Mouse (Mus musculus) kidney, adult 2 months (tissue): ENCODE measurements at regions not wholly inside any gene's neighbourhood (a gene's known extent, or its start where the extent isn't known, plus 50 kb on each side); places are given as distances from the start of the nearest gene placed in this dataset.

Source experiments
- DNase-seq: peaks from one replicate; pipeline ENCODE4 v3.0.0; 2021
- H3K27ac ChIP-seq: fragments of 200-500 bp; 2 replicates; pipeline ENCODE4 v1.5.1; 2012; ENCODE audit warnings: low read depth, low read length, control low read depth, inconsistent platforms; ENCODE audit not compliant: insufficient read depth
- H3K27me3 ChIP-seq: fragments of 200-500 bp; replicated peaks from 2 replicates; pipeline ENCODE4 v1.6.1; 2012; ENCODE audit warnings: mild to moderate bottlenecking, moderate library complexity, low read length, inconsistent platforms; ENCODE audit not compliant: control insufficient read depth, insufficient read depth
- H3K36me3 ChIP-seq: fragments of 200-500 bp; 2 replicates; pipeline ENCODE4 v1.6.1; 2012; ENCODE audit warnings: mild to moderate bottlenecking, moderate library complexity, low read length, inconsistent platforms; ENCODE audit not compliant: control insufficient read depth, insufficient read depth
- H3K4me1 ChIP-seq: fragments of 200-500 bp; 2 replicates; pipeline ENCODE4 v1.6.1; 2011; ENCODE audit warnings: low read length; ENCODE audit not compliant: control insufficient read depth, insufficient read depth
- H3K4me3 ChIP-seq: fragments of 200-500 bp; 2 replicates; pipeline ENCODE4 v1.5.1; 2011; ENCODE audit warnings: mild to moderate bottlenecking, low read depth, low read length, control low read depth; ENCODE audit not compliant: insufficient read depth
- CTCF ChIP-seq: fragments of 200-500 bp; conservative IDR thresholded peaks from 2 replicates; pipeline ENCODE4 v1.5.1; 2011; ENCODE audit warnings: low read depth, mild to moderate bottlenecking, control low read depth, low read length, moderate library complexity, mixed read lengths; ENCODE audit not compliant: insufficient read depth, insufficient read length
- POLR2A ChIP-seq: fragments of 200-500 bp; IDR thresholded peaks from one replicate; pipeline ENCODE4 v1.6.1; 2011; ENCODE audit warnings: low read depth, low read length, control low read depth
- WGBS: fragments of 180-500 bp; shearing (Covaris S2); methylation state at CpG from one replicate; pipeline ENCODE4 v1.1.7; 2018; 5-methylcytosine and 5-hydroxymethylcytosine counted together

GRCm38 (mm10) chr1:5273938-5274337, 466.2 kb downstream of the Gm37988 start:
- H3K4me1 ChIP-seq = no peaks in the 10 kb centered on the region
- TF ChIP-seq CTCF (no peak), POLR2A (no peak)
- no peak overlapping the region for H3K4me3 ChIP-seq
- no peaks in the 10 kb centered on the region for H3K36me3 ChIP-seq
- no peak overlapping the region for H3K27ac ChIP-seq
- DNase-seq = no peak
- no peaks in the 10 kb centered on the region for H3K27me3 ChIP-seq

- Histone ChIP-seq H3K36me3 (no peaks in the 10 kb centered on the region), H3K4me3 (no peak overlapping the region), H3K4me1 (no peaks in the 10 kb centered on the region), H3K27me3 (no peaks in the 10 kb centered on the region), H3K27ac (no peak overlapping the region)
- no peak for DNase-seq
- TF ChIP-seq CTCF (no peak), POLR2A (no peak)
Observed at GRCm38 (mm10) chr1:5294570-5294969, 486.9 kb downstream of the Gm37988 start.

GRCm38 (mm10) chr1:5297627-5298026, 489.9 kb downstream of the Gm37988 start:
- 50% methylated on average over 1 of the region's 1 CpGs for WGBS
- TF ChIP-seq POLR2A (no peak), CTCF (no peak)
- Histone ChIP-seq H3K27ac (no peak overlapping the region), H3K4me1 (no peaks in the 10 kb centered on the region), H3K4me3 (no peak overlapping the region), H3K36me3 (no peaks in the 10 kb centered on the region), H3K27me3 (no peaks in the 10 kb centered on the region)
- DNase-seq = no peak

GRCm38 (mm10) chr1:5311656-5312055, 504.0 kb downstream of the Gm37988 start:
- WGBS = 61% methylated on average over 3 of the region's 3 CpGs
- DNase-seq = peak; percentile 66
- no peak overlapping the region for H3K27ac ChIP-seq
- no peaks in the 10 kb centered on the region for H3K27me3 ChIP-seq
- no peak overlapping the region for H3K4me3 ChIP-seq
- TF ChIP-seq CTCF (no peak), POLR2A (no peak)
- H3K36me3 ChIP-seq = no peaks in the 10 kb centered on the region
- 0 out of 2 replicates have a peak, but pooled peaks cover 2% of the 10 kb centered on the region for H3K4me1 ChIP-seq

DNA sequence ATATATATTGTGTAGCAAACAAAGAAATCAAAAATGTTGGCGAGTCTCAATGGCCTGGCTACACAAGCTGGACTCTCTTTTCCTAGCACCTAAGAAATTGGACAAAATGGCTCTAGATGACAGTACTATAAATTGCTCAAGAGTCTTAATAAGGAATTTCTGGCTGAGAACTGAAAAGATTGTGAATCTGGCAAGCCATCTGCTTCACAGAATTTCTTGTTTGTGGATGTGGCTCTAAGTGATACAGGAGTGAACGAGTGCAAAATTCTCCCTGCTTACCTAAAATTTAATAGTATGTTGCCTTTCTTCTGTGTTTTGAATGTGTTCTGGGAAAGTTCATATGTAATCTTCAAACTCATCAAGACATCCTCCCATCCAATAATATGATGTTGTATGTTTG, 508.1 kb downstream of the Gm37988 start:
- TF ChIP-seq POLR2A = no peak
- no peak for TF ChIP-seq CTCF
- 81% methylated on average over 2 of the region's 2 CpGs for WGBS
- Histone ChIP-seq H3K27me3 (no peaks in the 10 kb centered on the region), H3K4me3 (no peak overlapping the region), H3K4me1 (0 out of 2 replicates have a peak, but pooled peaks cover 2% of the 10 kb centered on the region), H3K36me3 (no peaks in the 10 kb centered on the region), H3K27ac (no peak overlapping the region)
- DNase-seq = no peak

- DNase-seq = no peak
- H3K27me3 ChIP-seq = no peaks in the 10 kb centered on the region
- 92% methylated on average over 1 of the region's 1 CpGs for WGBS
- H3K27ac ChIP-seq = no peak overlapping the region
- H3K4me1 ChIP-seq = 0 out of 2 replicates have a peak, but pooled peaks cover 2% of the 10 kb centered on the region
- no peak overlapping the region for H3K4me3 ChIP-seq
- TF ChIP-seq POLR2A (no peak), CTCF (no peak)
- H3K36me3 ChIP-seq = no peaks in the 10 kb centered on the region
Observed at GRCm38 (mm10) chr1:5317088-5317487, 509.4 kb downstream of the Gm37988 start.

- Histone ChIP-seq H3K27me3 (no peaks in the 10 kb centered on the region), H3K36me3 (no peaks in the 10 kb centered on the region), H3K27ac (no peak overlapping the region), H3K4me3 (no peak overlapping the region), H3K4me1 (no peaks in the 10 kb centered on the region)
- no peak for DNase-seq
- no peak for TF ChIP-seq POLR2A
Observed at GRCm38 (mm10) chr1:5326311-5326710, 518.6 kb downstream of the Gm37988 start.
